Mouse (Mus musculus) spleen, embryonic (tissue): ENCODE results near the gene Mylip.

Experiments
- CTCF ChIA-PET: fragments of 350-600 bp; sonication (Branson Sonifier 250); formaldehyde crosslinking; loops from one replicate; lab custom pipeline; 2022; lab: Charles Lee

The Mylip gene

DNA sequence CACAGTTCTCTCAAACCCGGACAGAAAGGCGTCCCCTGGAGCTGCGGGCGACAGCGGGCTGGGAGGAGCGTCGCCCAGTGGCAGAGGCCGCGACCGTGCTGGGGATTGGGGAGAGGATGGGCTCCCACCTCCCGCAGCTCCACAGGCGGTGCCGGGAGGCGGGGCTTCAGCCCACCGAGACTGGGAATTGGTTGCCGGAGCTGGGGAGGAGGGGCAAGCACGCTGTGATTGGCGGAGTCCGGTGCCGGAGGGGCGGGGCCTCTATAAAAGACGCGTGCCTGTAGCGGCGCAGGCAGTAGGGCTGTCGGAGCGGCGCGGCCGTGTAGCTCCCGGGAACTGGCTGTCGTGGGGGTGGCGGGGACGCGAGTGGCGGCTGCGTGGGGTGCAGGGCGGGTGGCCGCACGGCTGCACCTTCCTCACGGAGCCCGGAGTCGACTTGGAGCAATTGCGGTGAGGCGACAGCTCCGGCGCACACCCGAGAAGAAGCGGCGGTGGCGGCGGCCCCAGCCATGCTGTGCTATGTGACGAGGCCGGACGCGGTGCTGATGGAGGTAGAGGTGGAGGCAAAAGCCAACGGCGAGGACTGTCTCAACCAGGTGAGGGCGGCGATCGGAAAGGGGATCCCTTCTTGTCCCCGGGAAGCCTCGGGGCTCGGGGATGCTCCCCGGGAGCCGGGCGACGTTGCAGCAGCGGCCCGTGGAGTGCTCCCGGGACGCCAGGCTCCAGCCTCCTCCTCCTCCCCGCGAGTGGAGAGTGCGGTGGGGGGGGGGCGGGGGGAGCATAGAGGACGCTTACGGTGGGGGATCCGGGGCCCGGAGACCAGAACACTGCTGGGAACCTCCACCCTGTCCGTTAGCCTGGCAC lies at the start of gene Mylip:
Gene Mylip (plus strand): TSS at position 295 of the 864 bp plus-strand sequence.
- CTCF ChIA-PET = interaction anchor here (0.6 to 1.5 kb wide), 2 partner anchors 12 to 54 kb away, joined by 3 to 4 read pairs; no protein-coding TSS in a partner anchor

DNA sequence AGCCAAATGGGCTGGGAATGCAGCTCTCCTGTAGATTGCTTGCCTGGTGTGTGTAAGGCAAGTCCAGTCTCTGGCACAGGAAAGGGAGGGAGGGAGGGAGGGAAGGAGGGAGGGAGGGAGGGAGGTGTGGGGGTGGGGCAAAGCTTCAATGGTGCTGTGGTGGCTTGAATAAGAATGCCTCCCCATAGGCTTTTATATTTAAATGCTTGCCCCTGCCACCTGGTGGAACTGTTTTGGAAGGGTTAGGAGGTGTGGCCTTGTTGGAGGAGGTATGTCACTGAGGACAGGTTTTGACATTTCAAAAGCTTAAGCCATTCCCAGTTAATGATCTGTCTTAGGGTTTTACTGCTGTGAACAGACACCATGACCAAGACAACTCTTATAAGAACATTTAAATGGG lies 47.6 kb upstream of the Mylip start:
- CTCF ChIA-PET = no interaction called here

DNA sequence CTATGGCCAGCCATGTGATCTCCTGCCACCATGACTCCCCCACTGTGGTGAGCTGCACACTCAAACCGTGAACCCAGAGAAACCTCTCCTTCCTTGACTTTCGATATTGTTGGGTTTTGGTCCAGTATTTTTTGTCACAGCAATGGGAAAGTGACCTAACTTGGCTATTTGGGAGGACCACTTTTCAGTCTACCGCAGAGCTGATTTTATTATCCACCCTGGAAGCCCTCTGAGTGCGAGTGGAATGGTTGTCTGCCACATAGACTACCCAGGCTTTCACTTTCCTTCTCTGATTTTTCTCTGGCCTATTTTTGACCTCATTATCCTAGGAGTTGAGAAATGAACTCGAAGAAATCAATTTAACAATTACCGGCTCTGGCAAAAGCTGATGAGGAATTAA lies 46.0 kb upstream of the Mylip start:
- CTCF ChIA-PET = interaction anchor here (0.8 kb wide), 1 partner anchor 721 kb away, joined by 3 read pairs; no protein-coding TSS in a partner anchor

GRCm38 (mm10) chr13:45343966-45344365 lies 45.6 kb upstream of the Mylip start:
- CTCF ChIA-PET = interaction anchor here (0.8 kb wide), 1 partner anchor 721 kb away, joined by 3 read pairs; no protein-coding TSS in a partner anchor

- CTCF ChIA-PET = interaction anchor here (0.6 kb wide), 1 partner anchor 57 kb away, joined by 6 read pairs; no protein-coding TSS in a partner anchor
Measured at GRCm38 (mm10) chr13:45345471-45346159, 43.9 kb upstream of the Mylip start.

DNA sequence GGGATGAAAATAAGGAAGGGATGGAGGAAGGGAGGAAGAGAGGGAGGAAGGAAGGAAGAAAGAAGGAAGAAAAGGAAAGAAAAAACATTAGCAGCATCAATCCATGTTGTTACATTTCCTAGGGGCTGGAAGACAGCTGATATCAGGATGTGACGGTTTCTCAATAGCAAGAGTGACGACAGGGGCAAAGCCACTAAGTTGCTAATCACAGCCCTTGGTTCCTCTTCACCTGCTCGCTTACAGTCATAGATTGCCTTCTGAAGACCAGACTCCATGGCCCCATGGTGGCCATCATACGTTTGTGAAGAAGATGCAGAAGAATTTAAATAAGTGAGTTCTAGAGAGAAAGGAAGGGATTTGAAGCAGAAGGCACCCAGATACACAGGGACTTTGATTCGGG lies 38.1 kb upstream of the Mylip start:
- CTCF ChIA-PET = no interaction called here

DNA sequence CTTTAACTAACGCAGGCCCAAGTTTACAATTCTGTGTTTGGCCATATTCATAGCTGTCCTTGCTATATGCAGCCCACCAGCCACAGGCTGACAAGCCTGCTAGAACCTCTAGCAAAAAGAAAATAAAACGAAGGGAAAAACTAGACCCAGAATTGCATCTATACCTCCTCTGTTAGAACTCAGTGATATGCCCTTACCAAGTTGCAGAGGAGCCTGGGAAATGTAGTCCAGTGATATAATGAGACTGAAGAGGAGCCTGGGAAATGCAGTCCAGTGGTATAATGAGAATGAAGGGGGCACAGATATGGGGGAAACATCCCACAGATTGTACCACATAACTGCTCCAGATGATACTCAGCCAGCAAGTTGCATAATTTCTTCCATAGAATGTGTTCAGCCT lies 34.7 kb upstream of the Mylip start:
- CTCF ChIA-PET = no interaction called here

- CTCF ChIA-PET = interaction anchor here (0.6 kb wide), 1 partner anchor 29 kb away, joined by 5 read pairs; no protein-coding TSS in a partner anchor
Measured at GRCm38 (mm10) chr13:45358208-45358607, 31.3 kb upstream of the Mylip start.

GRCm38 (mm10) chr13:45358676-45359323 lies 30.7 kb upstream of the Mylip start:
- CTCF ChIA-PET = interaction anchor here (0.6 kb wide), 1 partner anchor 30 kb away, joined by 5 read pairs; no protein-coding TSS in a partner anchor

DNA sequence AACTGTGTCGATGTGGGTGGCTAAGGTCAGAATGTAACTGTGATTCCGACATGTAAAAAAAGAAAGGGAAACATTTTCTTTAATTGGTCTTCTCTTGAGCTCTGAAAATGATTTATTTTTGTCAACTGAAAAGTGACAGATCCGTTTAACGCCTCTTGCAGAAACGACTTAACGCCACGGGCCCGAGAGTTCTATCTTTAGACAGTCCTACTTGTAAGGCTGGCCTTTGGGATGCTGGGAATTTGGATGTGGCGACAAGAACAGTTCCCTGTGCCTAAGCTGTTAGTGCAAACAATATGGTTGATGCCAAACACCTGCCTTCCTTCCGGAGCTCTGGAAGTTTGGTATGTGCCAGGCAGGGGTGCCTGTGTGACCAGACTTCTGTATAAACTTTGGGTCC lies 23.8 kb upstream of the Mylip start:
- CTCF ChIA-PET = no interaction called here

DNA sequence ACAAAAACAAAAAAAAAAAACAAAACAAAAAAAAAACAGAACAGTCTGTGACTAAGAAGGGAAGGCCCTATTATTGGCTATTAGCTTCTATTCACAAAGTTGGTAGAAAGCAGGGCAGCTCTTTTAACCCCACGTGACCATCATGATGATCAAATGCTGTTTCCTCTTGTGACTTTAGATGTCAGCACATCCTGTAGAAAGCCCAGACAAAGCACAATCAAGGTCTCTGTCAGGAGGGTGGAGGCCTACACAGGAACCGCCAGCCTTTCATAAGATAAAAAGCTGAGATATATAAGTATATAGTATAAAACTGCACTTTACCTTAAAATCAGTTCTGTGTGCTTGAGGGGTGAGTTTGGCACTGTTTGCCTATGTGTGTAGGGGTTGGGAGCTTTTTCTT lies 17.9 kb upstream of the Mylip start:
- CTCF ChIA-PET = interaction anchor here (0.7 kb wide), 1 partner anchor 84 kb away, joined by 3 read pairs; no protein-coding TSS in a partner anchor

- CTCF ChIA-PET = interaction anchor here (0.6 kb wide), 1 partner anchor 1060 kb away, joined by 3 read pairs; no protein-coding TSS in a partner anchor
Measured at GRCm38 (mm10) chr13:45372456-45372855, 17.1 kb upstream of the Mylip start.

- CTCF ChIA-PET = no interaction called here
Measured at GRCm38 (mm10) chr13:45374846-45375245, 14.7 kb upstream of the Mylip start.

- CTCF ChIA-PET = no interaction called here
Measured at GRCm38 (mm10) chr13:45382208-45382607, 7.3 kb upstream of the Mylip start.

DNA sequence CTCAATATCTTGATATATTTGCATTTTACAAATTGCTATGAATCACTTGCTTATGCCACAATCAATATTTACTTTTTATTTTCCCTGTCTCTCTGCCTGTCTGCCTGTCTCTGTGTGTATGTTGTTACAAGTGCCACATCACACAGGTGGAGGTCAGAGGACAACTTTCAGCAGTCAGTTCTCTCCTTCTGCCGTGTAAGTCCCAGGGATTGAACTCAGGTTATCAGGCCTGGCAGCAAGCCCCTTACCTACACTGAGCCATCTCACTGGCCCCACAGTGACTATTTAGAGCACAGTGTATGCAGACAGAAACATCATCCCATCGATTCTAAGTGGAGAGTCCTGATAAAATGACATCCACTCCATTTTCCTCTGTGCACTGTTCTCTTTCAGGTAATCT lies 4.9 kb upstream of the Mylip start:
- CTCF ChIA-PET = no interaction called here

GRCm38 (mm10) chr13:45385521-45385920 lies 4.0 kb upstream of the Mylip start:
- CTCF ChIA-PET = no interaction called here

GRCm38 (mm10) chr13:45386253-45386652 lies 3.3 kb upstream of the Mylip start:
- CTCF ChIA-PET = no interaction called here

GRCm38 (mm10) chr13:45387231-45387630 lies 2.3 kb upstream of the Mylip start:
- CTCF ChIA-PET = no interaction called here

DNA sequence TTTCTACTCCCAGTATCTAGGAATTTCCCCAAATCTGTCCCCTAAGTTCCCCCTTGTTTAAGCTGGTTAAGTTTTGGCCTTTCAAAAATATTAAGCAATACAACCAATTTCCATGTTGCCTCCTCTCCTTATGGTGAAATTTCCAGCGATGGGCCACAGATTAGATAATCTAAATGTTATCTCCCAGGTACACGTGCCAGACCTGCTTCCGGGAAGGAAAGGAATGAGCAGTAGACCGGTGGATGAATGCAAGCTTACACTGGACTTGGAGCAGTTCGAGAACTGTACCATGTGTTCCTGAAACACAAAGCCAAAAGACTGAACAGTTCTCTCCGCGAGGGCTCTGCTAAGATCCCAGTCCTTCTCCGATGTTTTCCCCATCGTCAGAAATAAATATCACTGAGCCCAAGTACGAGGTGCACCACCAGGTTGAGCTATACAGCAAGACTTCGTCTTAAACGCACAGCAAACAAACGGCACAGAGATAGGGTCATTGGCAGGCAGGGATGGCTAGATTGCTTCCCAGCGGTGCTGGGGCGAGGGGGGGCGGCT lies 1.2 kb upstream of the Mylip start:
- CTCF ChIA-PET = interaction anchor here (0.5 to 1.5 kb wide), 2 partner anchors 55 to 336 kb away, joined by 3 to 4 read pairs; no protein-coding TSS in a partner anchor

GRCm38 (mm10) chr13:45388889-45389288 lies 653 bp upstream of the Mylip start:
- CTCF ChIA-PET = interaction anchor here (1.5 kb wide), 1 partner anchor 55 kb away, joined by 4 read pairs; no protein-coding TSS in a partner anchor

- CTCF ChIA-PET = no interaction called here
Measured at GRCm38 (mm10) chr13:45390312-45390961, 895 bp downstream of the Mylip start.
